Mouse (Mus musculus) embryo, embryonic 10.5 days (tissue): ENCODE data around the gene Gm26938.
A peak's percentile ranks its signal among the peaks of the same experiment; 100 is the strongest.

Experiments
- DNase-seq: peaks from one replicate; pipeline ENCODE4 v3.0.0-alpha.2; 2015; ENCODE audit warnings: low spot score

Gm26938 gene

DNA sequence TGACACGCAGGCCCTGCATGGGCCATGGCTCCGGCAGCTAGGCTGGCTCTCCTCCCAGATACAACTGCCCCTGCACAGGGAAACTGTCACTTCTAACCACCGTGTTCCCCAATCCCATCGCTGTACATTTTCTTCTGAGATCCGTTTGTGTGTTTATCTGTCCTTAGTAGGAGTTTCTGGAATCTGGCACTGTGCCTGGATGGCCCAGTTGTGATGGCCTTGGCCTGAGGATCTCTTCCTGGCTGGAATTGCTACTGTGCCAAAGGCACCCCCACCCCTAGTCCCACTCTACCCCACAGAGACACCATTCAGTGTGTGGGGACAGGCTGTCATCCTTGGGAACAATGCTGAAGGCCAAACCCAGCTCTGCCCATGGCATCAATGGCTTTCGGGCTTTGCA, 10.2 kb downstream of the Gm26938 start:
- DNase-seq = no peak

GRCm38 (mm10) chr5:139813963-139814381, 12.2 kb downstream of the Gm26938 start:
- no peak for DNase-seq

GRCm38 (mm10) chr5:139813126-139813490, 13.1 kb downstream of the Gm26938 start:
- DNase-seq = no peak

DNA sequence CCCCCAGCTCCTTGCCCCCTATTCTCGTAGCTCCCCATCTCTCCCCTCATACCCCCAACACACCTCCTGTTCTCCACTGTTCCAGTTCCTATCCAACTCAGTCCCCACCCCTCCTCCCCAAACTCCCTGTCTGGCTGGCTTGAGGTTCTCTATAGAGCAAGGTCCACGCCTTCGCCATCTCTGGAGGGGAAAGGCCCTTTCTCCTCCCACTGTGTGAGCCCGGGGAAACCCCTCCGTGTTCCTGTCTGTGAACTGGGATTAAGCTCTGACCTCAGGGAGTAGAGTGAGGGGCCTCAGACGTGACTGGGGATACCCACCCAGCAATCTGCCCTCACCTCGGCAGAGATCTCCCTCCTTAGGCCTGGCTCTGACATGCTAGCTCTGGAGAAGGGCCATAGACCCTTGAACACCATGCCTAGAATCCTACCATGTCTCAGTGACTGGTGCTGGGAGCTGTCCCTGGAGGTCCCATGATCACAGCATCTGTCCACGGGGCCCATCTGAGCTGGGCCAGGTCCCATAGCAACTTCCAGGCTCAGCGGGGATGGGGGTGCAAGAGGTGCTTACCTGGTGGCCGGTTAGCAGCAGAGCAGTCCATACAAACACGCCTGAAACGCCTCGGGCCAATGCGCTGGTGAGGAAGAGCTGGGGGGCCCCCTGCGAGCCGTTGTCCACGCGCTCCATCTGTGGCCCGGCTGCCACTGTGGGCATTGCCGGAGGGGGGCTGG, 13.6 kb downstream of the Gm26938 start:
- no peak for DNase-seq

DNA sequence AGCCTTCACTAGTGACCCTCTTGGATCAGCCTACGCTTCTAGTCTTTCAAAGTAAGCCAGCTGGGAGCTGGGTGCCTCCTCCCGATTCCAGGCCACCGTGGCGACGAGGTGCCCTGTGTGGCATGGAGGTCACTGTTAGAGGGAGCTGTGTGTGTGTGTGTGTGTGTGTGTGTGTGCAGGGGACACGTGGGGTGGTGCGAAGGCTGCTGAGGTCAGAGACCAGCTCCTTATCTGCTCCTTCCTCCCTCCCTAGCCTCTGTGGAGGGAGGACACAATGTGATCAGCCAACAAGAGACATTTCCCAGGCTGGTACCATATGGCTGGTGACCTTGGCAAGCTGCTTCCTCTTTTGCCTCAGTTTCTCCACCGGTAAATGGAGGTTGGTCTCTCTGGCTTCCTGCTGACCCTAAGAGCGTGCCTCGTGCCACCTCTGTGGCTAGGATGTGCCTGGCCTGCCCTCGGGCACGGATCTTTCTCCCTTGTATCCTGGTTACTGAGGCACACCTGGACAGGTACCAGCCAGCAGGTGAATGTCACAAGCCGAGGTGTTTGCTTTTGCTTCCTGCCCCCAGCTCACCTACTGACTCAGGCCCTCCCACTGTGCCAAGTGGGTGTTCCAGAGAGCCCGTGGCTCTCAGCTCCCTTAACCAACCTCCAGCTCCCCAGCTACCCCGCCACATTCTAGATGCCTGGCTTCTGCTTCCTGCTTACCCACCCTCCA, 14.4 kb downstream of the Gm26938 start:
- no peak for DNase-seq

DNA sequence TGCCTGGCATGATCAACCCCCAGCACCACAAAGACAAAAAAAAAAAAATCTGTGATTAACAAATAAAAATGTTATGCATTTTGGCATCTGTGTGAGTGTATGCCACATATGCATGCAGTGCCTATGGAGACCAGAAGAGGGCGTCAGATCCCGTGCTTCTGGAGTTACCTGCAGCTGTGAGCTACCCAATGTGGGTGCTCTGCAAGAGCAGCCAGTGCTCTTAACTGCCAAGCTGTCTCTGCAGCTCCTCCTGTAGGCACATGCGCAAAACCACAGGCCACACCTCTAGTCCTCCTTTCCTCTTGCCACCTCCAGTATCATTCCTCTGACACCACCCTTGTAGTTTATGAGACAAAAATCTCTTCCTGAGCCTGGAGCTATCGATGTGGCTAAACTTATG, 16.8 kb downstream of the Gm26938 start:
- DNase-seq = no peak

- DNase-seq = no peak
Measured at GRCm38 (mm10) chr5:139805924-139806323, 20.3 kb downstream of the Gm26938 start.

- DNase-seq = no peak
Measured at GRCm38 (mm10) chr5:139804573-139805111, 21.6 kb downstream of the Gm26938 start.

- DNase-seq = peak; percentile 51
Measured at GRCm38 (mm10) chr5:139804107-139804551, 22.1 kb downstream of the Gm26938 start.

- peak; percentile 86 for DNase-seq
Measured at GRCm38 (mm10) chr5:139803601-139804102, 22.6 kb downstream of the Gm26938 start.

DNA sequence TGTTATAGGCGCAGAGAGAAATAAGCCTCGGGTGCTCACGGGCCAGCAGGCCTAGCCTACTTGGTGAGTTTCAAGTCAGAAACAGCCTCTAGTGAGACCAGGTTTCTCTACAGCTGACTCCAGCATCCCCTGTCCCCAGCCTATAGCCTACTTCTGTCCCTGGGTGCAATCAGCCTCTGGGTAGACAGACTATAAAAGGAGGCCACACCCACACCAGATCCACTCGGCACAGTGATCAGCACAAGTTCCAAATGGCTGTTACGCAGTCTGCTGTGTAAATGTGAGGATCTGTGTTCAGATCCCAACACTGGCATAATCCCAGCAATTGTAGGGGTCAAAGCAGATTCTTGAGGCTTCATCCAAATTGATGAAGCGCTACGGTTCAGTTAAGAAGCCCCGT, 23.0 kb downstream of the Gm26938 start:
- no peak for DNase-seq

GRCm38 (mm10) chr5:139801880-139802279, 24.3 kb downstream of the Gm26938 start:
- no peak for DNase-seq

DNA sequence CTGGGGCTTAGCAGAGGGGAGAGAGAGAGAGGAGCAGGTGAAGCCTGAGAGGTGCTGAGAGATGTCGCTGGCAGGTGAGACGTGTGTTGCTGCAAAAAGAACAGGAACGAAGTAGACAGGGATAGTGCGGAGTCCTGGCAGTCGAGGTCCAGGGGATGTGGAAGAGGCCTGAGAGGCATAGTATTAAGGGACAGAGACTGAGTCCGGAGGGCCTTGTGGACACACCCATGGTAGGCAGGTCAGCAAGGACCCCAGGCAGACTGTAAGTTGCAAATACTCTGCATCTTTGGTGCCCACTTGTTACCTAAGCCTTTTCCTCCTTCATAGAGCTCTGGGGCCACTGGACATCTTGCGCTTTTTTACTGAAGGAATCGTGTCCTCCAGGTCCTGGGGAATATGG, 25.0 kb downstream of the Gm26938 start:
- DNase-seq = no peak

GRCm38 (mm10) chr5:139799801-139800590, 26.2 kb downstream of the Gm26938 start:
- no peak for DNase-seq

GRCm38 (mm10) chr5:139799041-139799440, 27.2 kb downstream of the Gm26938 start:
- no peak for DNase-seq

DNA sequence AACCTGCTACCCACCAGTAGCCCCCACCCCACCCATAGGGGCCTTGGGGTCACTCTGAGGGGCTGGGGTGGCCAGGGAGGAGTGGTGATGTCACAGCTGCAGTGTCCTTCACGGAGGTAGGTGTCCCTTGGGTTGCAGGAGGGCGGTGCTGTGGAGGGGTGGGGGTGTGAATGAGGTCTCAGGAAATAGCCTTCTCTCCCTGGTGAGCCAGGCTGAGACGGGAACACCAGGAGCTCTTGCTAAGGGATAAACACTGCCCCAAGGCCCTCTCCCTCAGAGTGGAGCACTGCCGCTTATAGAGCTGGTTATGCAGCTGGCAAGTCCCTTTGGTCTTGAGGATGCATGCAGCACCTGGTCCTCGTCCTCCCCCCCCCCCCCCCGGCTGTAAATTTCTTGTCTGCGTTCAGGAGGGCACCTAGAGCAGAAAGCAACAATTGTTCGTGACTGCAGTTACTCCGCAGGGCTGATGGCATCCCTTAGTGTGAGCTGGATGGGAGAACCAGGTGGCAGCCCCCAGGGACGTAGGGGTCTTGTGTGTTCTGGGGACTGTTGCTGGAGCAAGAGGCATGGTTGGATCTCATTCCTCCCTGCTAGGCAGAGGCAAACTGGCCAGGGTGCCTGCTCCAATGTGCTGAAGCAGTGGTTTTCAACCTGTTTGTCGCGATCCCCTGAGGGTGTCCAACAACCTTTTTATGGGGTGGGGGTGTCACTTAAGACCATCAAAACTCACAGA, 27.9 kb downstream of the Gm26938 start:
- DNase-seq = no peak

GRCm38 (mm10) chr5:139797473-139798167, 28.6 kb downstream of the Gm26938 start:
- DNase-seq = peak; percentile 94

DNA sequence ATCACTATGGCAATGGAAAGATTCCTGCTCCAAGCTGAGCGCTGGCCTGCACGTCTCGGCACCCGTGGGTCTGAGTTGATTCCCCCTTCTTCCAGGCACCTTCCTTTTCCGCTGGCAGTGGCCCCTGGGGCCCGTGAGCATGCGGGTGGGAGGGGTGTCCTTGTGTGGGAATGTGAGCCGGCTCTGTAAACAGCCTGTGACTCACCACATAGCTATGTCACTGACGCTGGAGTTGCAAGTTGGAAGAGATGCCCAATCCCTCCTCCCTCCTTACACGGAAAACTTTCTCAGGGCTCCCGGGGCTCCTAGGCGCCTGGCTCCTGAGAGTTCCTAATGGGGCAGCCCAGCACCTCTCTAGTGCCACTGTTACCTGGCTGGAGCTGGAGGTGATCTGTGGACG, 29.3 kb downstream of the Gm26938 start:
- DNase-seq = peak; percentile 64

GRCm38 (mm10) chr5:139796001-139796620, 30.1 kb downstream of the Gm26938 start:
- DNase-seq = no peak

GRCm38 (mm10) chr5:139794938-139795337, 31.3 kb downstream of the Gm26938 start:
- DNase-seq = no peak
